Mouse (Mus musculus) CH12.LX (cell line): Measurements from ENCODE around the gene Cwc22. TPM values are rescaled to one million over a fixed set of nuclear protein-coding genes. Genes with fewer than 3 reads are reported as not detected.

Experiments used
- DNase-seq: peaks from one replicate; pipeline ENCODE4 v3.0.0-alpha.2; 2013; ENCODE audit errors: extremely low read depth
- H3K27ac ChIP-seq: 2 replicates; pipeline ENCODE4 v1.5.1; 2012; ENCODE audit warnings: low read depth, mild to moderate bottlenecking, control low read depth, moderate library complexity; ENCODE audit not compliant: insufficient read depth
- H3K27me3 ChIP-seq: replicated peaks from 2 replicates; pipeline ENCODE3; 2012; ENCODE audit warnings: inconsistent platforms
- H3K36me3 ChIP-seq, 2 experiments: replicated peaks in 1 of 2; 2 replicates each; pipeline versions ENCODE3 to v1.6.1; 2012; ENCODE audit warnings: inconsistent platforms in 1 of 2, low read length in 1 of 2, mild to moderate bottlenecking in 1 of 2, mixed read lengths in 1 of 2, moderate library complexity in 1 of 2; ENCODE audit not compliant: control insufficient read depth in 1 of 2, insufficient read depth in 1 of 2
- H3K4me1 ChIP-seq, 2 experiments: 2 replicates each; pipeline ENCODE4 v1.6.1; 2012; ENCODE audit warnings: inconsistent platforms in 1 of 2, moderate library complexity in 1 of 2; ENCODE audit not compliant: insufficient read depth in 2 of 2, control insufficient read depth in 1 of 2
- H3K4me2 ChIP-seq: 2 replicates; pipeline ENCODE4 v1.6.1; 2012; ENCODE audit warnings: low read depth, mild to moderate bottlenecking, control low read depth; ENCODE audit not compliant: poor library complexity, insufficient read depth, severe bottlenecking
- H3K4me3 ChIP-seq, 3 experiments: fragments of 150-350 bp in 1 of 3; sonication (generic) in 1 of 3; replicated peaks in 1 of 3; 2 replicates each; pipeline versions ENCODE3 to v1.5.1; 2011 to 2012; ENCODE audit warnings: low read depth in 2 of 3, low read length in 2 of 3, mild to moderate bottlenecking in 2 of 3, moderate library complexity in 2 of 3, control low read depth in 1 of 3, improper control_type of control experiment in 1 of 3, inconsistent platforms in 1 of 3, mixed read lengths in 1 of 3; ENCODE audit not compliant: poor library complexity in 1 of 3
- H3K79me2 ChIP-seq: replicated peaks from 2 replicates; pipeline ENCODE4 v1.6.1; 2012; ENCODE audit warnings: mild to moderate bottlenecking, moderate library complexity; ENCODE audit not compliant: control insufficient read depth, poor library complexity, insufficient read depth, severe bottlenecking; ENCODE audit errors: extremely low read depth
- H3K9ac ChIP-seq: 2 replicates; pipeline ENCODE4 v1.6.1; 2012; ENCODE audit warnings: low read depth, mild to moderate bottlenecking, control low read depth, moderate library complexity; ENCODE audit not compliant: insufficient read depth
- H3K9me3 ChIP-seq: replicated peaks from 2 replicates; pipeline ENCODE3; 2012; ENCODE audit warnings: low read length, inconsistent platforms, mixed read lengths
- BHLHE40 ChIP-seq: IDR thresholded peaks from 2 replicates; pipeline ENCODE4 v1.6.1; 2011; ENCODE audit warnings: mild to moderate bottlenecking, low read depth, low read length, improper control_type of control experiment
- CHD1 ChIP-seq: IDR thresholded peaks from 2 replicates; pipeline ENCODE4 v1.6.1; 2012; ENCODE audit warnings: low read depth, low read length, improper control_type of control experiment, inconsistent platforms
- CHD2 ChIP-seq: IDR thresholded peaks from 2 replicates; pipeline ENCODE4 v1.6.1; 2011; ENCODE audit warnings: low read length, improper control_type of control experiment
- ELF1 ChIP-seq: IDR thresholded peaks from 2 replicates; pipeline ENCODE4 v1.6.1; 2014; ENCODE audit warnings: low read depth, mild to moderate bottlenecking, inconsistent platforms, low read length, improper control_type of control experiment
- EP300 ChIP-seq: IDR thresholded peaks from 2 replicates; pipeline ENCODE4 v1.6.1; 2011; ENCODE audit warnings: low read length, improper control_type of control experiment
- ETS1 ChIP-seq: conservative IDR thresholded peaks from 2 replicates; pipeline ENCODE4 v1.6.1; 2012; ENCODE audit warnings: low read depth, mild to moderate bottlenecking, inconsistent platforms, low read length, improper control_type of control experiment, moderate library complexity
- HCFC1 ChIP-seq: IDR thresholded peaks from 2 replicates; pipeline ENCODE4 v1.6.1; 2012; ENCODE audit warnings: low read depth, mild to moderate bottlenecking, inconsistent platforms, low read length, improper control_type of control experiment
- JUND ChIP-seq: conservative IDR thresholded peaks from 2 replicates; pipeline ENCODE4 v1.6.1; 2011; ENCODE audit warnings: low read depth, low read length, improper control_type of control experiment
- MAFK ChIP-seq: IDR thresholded peaks from 2 replicates; pipeline ENCODE4 v1.6.1; 2011; ENCODE audit warnings: low read length, improper control_type of control experiment; ENCODE audit not compliant: insufficient replicate concordance
- MAX ChIP-seq: IDR thresholded peaks from 2 replicates; pipeline ENCODE4 v1.6.1; 2011; ENCODE audit warnings: low read length, improper control_type of control experiment
- MEF2A ChIP-seq: IDR thresholded peaks from 2 replicates; pipeline ENCODE4 v1.6.1; 2014; ENCODE audit warnings: low read depth, mild to moderate bottlenecking, inconsistent platforms, low read length, improper control_type of control experiment, borderline replicate concordance
- MXI1 ChIP-seq: IDR thresholded peaks from 2 replicates; pipeline ENCODE4 v1.6.1; 2011; ENCODE audit warnings: mild to moderate bottlenecking, low read depth, low read length, improper control_type of control experiment
- MYC ChIP-seq: IDR thresholded peaks from 2 replicates; pipeline ENCODE4 v1.6.1; 2011; ENCODE audit warnings: low read depth, mild to moderate bottlenecking, improper control_type of control experiment, low read length
- NELFE ChIP-seq: IDR thresholded peaks from 2 replicates; pipeline ENCODE4 v1.6.1; 2011; ENCODE audit warnings: low read depth, low read length, improper control_type of control experiment
- NRF1 ChIP-seq: IDR thresholded peaks from 2 replicates; pipeline ENCODE4 v1.6.1; 2014; ENCODE audit warnings: low read depth, mild to moderate bottlenecking, inconsistent platforms, low read length, improper control_type of control experiment, moderate library complexity
- PAX5 ChIP-seq: IDR thresholded peaks from 2 replicates; pipeline ENCODE4 v1.6.1; 2012; ENCODE audit warnings: low read length, inconsistent platforms, mixed read lengths
- POLR2A ChIP-seq: IDR thresholded peaks from 2 replicates; pipeline ENCODE4 v1.6.1; 2011; ENCODE audit warnings: low read depth, mild to moderate bottlenecking, improper control_type of control experiment, low read length
- POLR2AphosphoS2 ChIP-seq: IDR thresholded peaks from 2 replicates; pipeline ENCODE4 v1.6.1; 2011; ENCODE audit warnings: low read depth, low read length, improper control_type of control experiment
- RCOR1 ChIP-seq: conservative IDR thresholded peaks from 2 replicates; pipeline ENCODE4 v1.6.1; 2012; ENCODE audit warnings: low read depth, mild to moderate bottlenecking, inconsistent platforms, low read length, improper control_type of control experiment
- SMC3 ChIP-seq: IDR thresholded peaks from 2 replicates; pipeline ENCODE4 v1.6.1; 2011; ENCODE audit warnings: low read depth, low read length, improper control_type of control experiment
- UBTF ChIP-seq: IDR thresholded peaks from 2 replicates; pipeline ENCODE4 v1.6.1; 2012; ENCODE audit warnings: low read depth, mild to moderate bottlenecking, inconsistent platforms, low read length, improper control_type of control experiment, moderate library complexity
- USF1 ChIP-seq: IDR thresholded peaks from 2 replicates; pipeline ENCODE4 v1.6.1; 2014; ENCODE audit warnings: low read depth, mild to moderate bottlenecking, inconsistent platforms, low read length, improper control_type of control experiment
- USF2 ChIP-seq: conservative IDR thresholded peaks from 2 replicates; pipeline ENCODE4 v1.6.1; 2011; ENCODE audit warnings: low read depth, low read length, improper control_type of control experiment
- ZC3H11A ChIP-seq: IDR thresholded peaks from 2 replicates; pipeline ENCODE4 v1.6.1; 2012; ENCODE audit warnings: low read depth, mild to moderate bottlenecking, inconsistent platforms, low read length, improper control_type of control experiment
- ZNF384 ChIP-seq: IDR thresholded peaks from 2 replicates; pipeline ENCODE4 v1.6.1; 2012; ENCODE audit warnings: low read depth, low read length, improper control_type of control experiment, inconsistent platforms
- dilution Hi-C: fragments of 300-500 bp; cut with MboI; formaldehyde crosslinking; loops from 2 replicates; pipeline ENCODE4 v1.14.3; 2020; ENCODE audit warnings: low sequenced_read_pairs; ENCODE audit not compliant: extremely low pct_unique_long_range_greater_than_20kb, extremely low pct_ligation_motif_present
- in situ Hi-C: fragments of 300-500 bp; cut with MboI; formaldehyde crosslinking; loops from 3 replicates; pipeline ENCODE4 v1.14.3; 2019; ENCODE audit warnings: low sequenced_read_pairs, low pct_ligation_motif_present, low pct_unique_long_range_greater_than_20kb, mixed read lengths
- polyA plus RNA-seq: library from polyadenylated mRNA; unstranded; fragments of >175 nt; gene quantifications from 2 replicates; pipeline ENCODE4 v1.2.1, GENCODE M21; 2012; ENCODE audit warnings: low read depth; ENCODE audit not compliant: insufficient read length
- total RNA-seq, 2 experiments: library from RNA; depleted of rRNA; stranded (reverse); fragments of 300-350 nt in 1 of 2; fragments of >200 nt in 1 of 2; gene quantifications; 2 replicates each; pipeline ENCODE4 v1.2.3; 2012 to 2014

Gene Cwc22
- total and polyA plus RNA-seq, 3 experiments: 51.3 to 74.5 (median 53.2) TPM

GRCm38 (mm10) chr2:77889401-77889800 lies 56.8 kb downstream of the Cwc22 start:
- no peak for TF ChIP-seq CHD2
- TF ChIP-seq POLR2A: no peak
- no peak for TF ChIP-seq ZNF384
- no peak for TF ChIP-seq JUND
- no peak for TF ChIP-seq ELF1
- TF ChIP-seq ZC3H11A: no peak
- no peak for TF ChIP-seq EP300
- no peak for TF ChIP-seq PAX5
- no peak for TF ChIP-seq ETS1
- no peak for TF ChIP-seq MAX
- no peak for TF ChIP-seq HCFC1
- TF ChIP-seq MYC: no peak
- TF ChIP-seq MAFK: no peak
- TF ChIP-seq CHD1: no peak
- no peak for TF ChIP-seq NRF1
- no peak for TF ChIP-seq POLR2AphosphoS2
- TF ChIP-seq MEF2A: no peak
- no peak for TF ChIP-seq MXI1
- no peak for TF ChIP-seq USF1
- no peak for TF ChIP-seq NELFE
- H3K9me3 ChIP-seq: no peaks in the 10 kb centered on the region
- no peak overlapping the region for H3K27ac ChIP-seq
- no peak overlapping the region for H3K9ac ChIP-seq
- no peaks in the 10 kb centered on the region for H3K27me3 ChIP-seq
- H3K4me3 ChIP-seq: no peak overlapping the region
- H3K4me1 ChIP-seq: no peaks in the 10 kb centered on the region
- H3K4me2 ChIP-seq: no peak overlapping the region
- no peak for DNase-seq
- dilution Hi-C loops: no loop called here
- no peaks in the 10 kb centered on the region; the same call in 1 of the 2 replicates for H3K79me2 ChIP-seq
- in situ Hi-C loops: no loop called here
- H3K36me3 ChIP-seq: peaks cover 13 to 19% of the 10 kb centered on the region in 2 experiments

- Histone ChIP-seq H3K4me3 (no peak overlapping the region), H3K27me3 (no peaks in the 10 kb centered on the region), H3K9me3 (no peaks in the 10 kb centered on the region), H3K79me2 (no peaks in the 10 kb centered on the region; the same call in 1 of the 2 replicates), H3K9ac (no peak overlapping the region), H3K4me2 (no peak overlapping the region), H3K27ac (no peak overlapping the region), H3K36me3 (peaks cover 9 to 15% of the 10 kb centered on the region in 2 experiments), H3K4me1 (no peaks in the 10 kb centered on the region)
- DNase-seq: no peak
- in situ Hi-C loops (no loop called here), dilution Hi-C loops (no loop called here)
- no peak for TF ChIP-seq SMC3
- no peak for TF ChIP-seq UBTF
- TF ChIP-seq USF2: no peak
- no peak for TF ChIP-seq RCOR1
- no peak for TF ChIP-seq BHLHE40
Observed at GRCm38 (mm10) chr2:77888826-77889225, 57.3 kb downstream of the Cwc22 start.
